Mouse (Mus musculus): ENCODE results near the gene Gpsm2. TPM values are rescaled to one million over a fixed set of nuclear protein-coding genes. Genes with fewer than 3 reads are reported as not detected.
A peak's percentile ranks its signal among the peaks of the same experiment; 100 is the strongest.
"Not testable (repeated sequence)": the region's sequence is repeated elsewhere in the genome, so short reads cannot be mapped to it uniquely, and the experiment has no call there.

Gene Gpsm2
- polyA plus RNA-seq, 1 experiment from 2014 or later = 56.1 TPM

DNA sequence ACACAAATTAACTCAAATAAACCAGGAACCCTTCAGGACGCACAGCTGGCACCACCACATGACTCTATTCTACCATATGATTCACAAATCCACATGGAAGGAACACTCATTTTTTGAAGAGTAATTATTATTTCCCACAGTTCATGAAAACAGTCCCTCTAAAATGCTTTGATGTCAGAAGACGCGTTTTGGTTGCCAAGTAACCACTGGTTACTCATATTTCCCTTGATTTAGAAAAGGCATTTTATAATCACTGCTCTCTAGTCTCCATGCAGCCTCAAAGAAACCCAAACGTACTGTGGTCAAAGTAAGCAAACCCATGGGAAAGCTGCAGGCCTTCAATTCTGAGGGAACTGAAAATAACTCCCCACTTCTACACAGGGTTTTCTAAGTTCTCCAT, 32.1 kb downstream of the Gpsm2 start:
- H3K4me2 ChIP-seq (replicated peaks) = no peak overlapping the region
- H3K36me3 ChIP-seq = peaks cover 28% of the 10 kb centered on the region
- no peaks in the 10 kb centered on the region for H3K9me3 ChIP-seq
- no peak overlapping the region for H3K9ac ChIP-seq
- ATAC-seq = no peak
- no peak overlapping the region for H3K27ac ChIP-seq
- H3K4me1 ChIP-seq (replicated peaks) = no peaks in the 10 kb centered on the region
- no peaks in the 10 kb centered on the region for H3K27me3 ChIP-seq (replicated peaks)
- no peak overlapping the region for H3K4me3 ChIP-seq (replicated peaks)
- WGBS = 68% methylated on average over 4 of the region's 4 CpGs

- WGBS = 85% methylated on average over 8 of the region's 8 CpGs
- no peak overlapping the region for H3K9ac ChIP-seq
- no peak overlapping the region for H3K27ac ChIP-seq
- no peaks in the 10 kb centered on the region for H3K4me1 ChIP-seq (replicated peaks)
- peaks cover 25% of the 10 kb centered on the region for H3K36me3 ChIP-seq
- no peak for ATAC-seq
- H3K27me3 ChIP-seq (replicated peaks) = no peaks in the 10 kb centered on the region
- H3K4me3 ChIP-seq (replicated peaks) = no peak overlapping the region
- H3K9me3 ChIP-seq = no peaks in the 10 kb centered on the region
- H3K4me2 ChIP-seq (replicated peaks) = no peak overlapping the region
Measured at GRCm38 (mm10) chr3:108689446-108689845, 32.7 kb downstream of the Gpsm2 start.

- Histone ChIP-seq H3K9me3 (no peaks in the 10 kb centered on the region), H3K27ac (no peak overlapping the region), H3K27me3 (replicated peaks) (no peaks in the 10 kb centered on the region), H3K4me1 (replicated peaks) (no peaks in the 10 kb centered on the region), H3K9ac (no peak overlapping the region), H3K4me3 (replicated peaks) (no peak overlapping the region), H3K4me2 (replicated peaks) (no peak overlapping the region), H3K36me3 (peaks cover 27% of the 10 kb centered on the region)
- WGBS = 89% methylated on average over 6 of the region's 6 CpGs
- no peak for ATAC-seq
Measured at GRCm38 (mm10) chr3:108689015-108689441, 33.1 kb downstream of the Gpsm2 start.

GRCm38 (mm10) chr3:108685701-108686100, 36.4 kb downstream of the Gpsm2 start:
- Histone ChIP-seq H3K4me2 (replicated peaks) (no peak overlapping the region), H3K27ac (no peak overlapping the region), H3K4me3 (replicated peaks) (no peak overlapping the region), H3K4me1 (replicated peaks) (no peaks in the 10 kb centered on the region), H3K27me3 (replicated peaks) (no peaks in the 10 kb centered on the region), H3K9me3 (no peaks in the 10 kb centered on the region), H3K36me3 (peaks cover 41% of the 10 kb centered on the region), H3K9ac (no peak overlapping the region)
- WGBS = 97% methylated on average over 7 of the region's 7 CpGs
- ATAC-seq = no peak

DNA sequence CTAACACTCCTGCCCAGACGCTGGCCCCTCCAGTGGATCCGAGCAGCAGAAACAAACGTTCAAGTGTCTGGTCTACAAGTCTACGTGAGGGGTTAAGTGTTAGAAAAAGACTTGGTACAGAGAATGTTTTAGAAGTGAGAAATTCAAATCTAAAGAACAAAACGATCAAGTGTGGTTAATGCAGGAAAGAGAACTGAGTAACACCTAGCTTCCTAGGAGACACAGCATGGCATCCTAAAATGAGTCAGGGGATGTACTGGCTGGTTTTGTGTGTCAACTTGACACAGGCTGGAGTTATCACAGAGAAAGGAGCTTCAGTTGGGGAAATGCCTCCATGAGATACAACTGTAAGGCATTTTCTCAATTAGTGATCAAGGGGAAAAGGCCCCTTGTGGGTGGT, 38.5 kb downstream of the Gpsm2 start:
- peaks cover 34% of the 10 kb centered on the region for H3K36me3 ChIP-seq
- H3K27ac ChIP-seq; ATAC-seq; H3K27me3 ChIP-seq (replicated peaks); H3K9me3 ChIP-seq; H3K9ac ChIP-seq; H3K4me1 ChIP-seq (replicated peaks); H3K4me2 ChIP-seq (replicated peaks); H3K4me3 ChIP-seq (replicated peaks): not testable (repeated sequence)
- WGBS = 95% methylated on average over 5 of the region's 5 CpGs

- Histone ChIP-seq H3K4me3 (replicated peaks) (no peak overlapping the region), H3K4me1 (replicated peaks) (no peaks in the 10 kb centered on the region), H3K4me2 (replicated peaks) (no peak overlapping the region), H3K36me3 (peaks cover 36% of the 10 kb centered on the region), H3K9me3 (no peaks in the 10 kb centered on the region), H3K9ac (no peak overlapping the region), H3K27ac (no peak overlapping the region), H3K27me3 (replicated peaks) (no peaks in the 10 kb centered on the region)
- 82% methylated on average over 4 of the region's 4 CpGs for WGBS
- ATAC-seq = no peak
Measured at GRCm38 (mm10) chr3:108681004-108681403, 41.1 kb downstream of the Gpsm2 start.

- H3K27me3 ChIP-seq (replicated peaks) = no peaks in the 10 kb centered on the region
- no peak overlapping the region for H3K9ac ChIP-seq
- H3K9me3 ChIP-seq = no peaks in the 10 kb centered on the region
- H3K4me2 ChIP-seq (replicated peaks) = no peak overlapping the region
- H3K4me3 ChIP-seq (replicated peaks) = no peak overlapping the region
- ATAC-seq = no peak
- no peak overlapping the region for H3K27ac ChIP-seq
- WGBS = 77% methylated on average over 4 of the region's 4 CpGs
- H3K4me1 ChIP-seq (replicated peaks) = no peaks in the 10 kb centered on the region
- H3K36me3 ChIP-seq = peaks cover 27% of the 10 kb centered on the region
Measured at GRCm38 (mm10) chr3:108676616-108677015, 45.5 kb downstream of the Gpsm2 start.

DNA sequence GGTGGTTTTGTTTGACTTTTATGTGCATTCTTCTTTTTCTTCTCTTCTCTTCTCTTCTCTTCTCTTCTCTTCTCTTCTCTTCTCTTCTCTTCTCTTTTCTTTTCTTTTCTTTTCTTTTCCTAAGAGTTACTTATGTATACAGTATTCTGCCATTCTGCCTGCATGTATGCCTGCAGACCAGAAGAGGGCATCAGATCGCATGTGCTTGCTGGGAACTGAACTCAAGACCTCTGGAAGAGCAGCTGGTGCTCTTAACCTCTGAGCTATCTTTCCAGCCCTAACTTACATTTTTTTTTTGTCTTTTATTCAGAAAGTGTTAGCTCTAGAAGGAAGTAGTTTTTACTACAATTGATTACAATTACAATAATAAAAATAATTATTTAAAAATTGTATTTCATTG, 61.2 kb downstream of the Gpsm2 start:
- no peak for ATAC-seq
- Histone ChIP-seq H3K36me3 (peaks cover 14% of the 10 kb centered on the region), H3K4me3 (replicated peaks) (no peak overlapping the region), H3K27me3 (replicated peaks) (no peaks in the 10 kb centered on the region), H3K4me1 (replicated peaks) (no peaks in the 10 kb centered on the region), H3K9ac (no peak overlapping the region), H3K9me3 (no peaks in the 10 kb centered on the region), H3K4me2 (replicated peaks) (no peak overlapping the region), H3K27ac (no peak overlapping the region)
- 88% methylated on average over 1 of the region's 1 CpGs for WGBS

- WGBS = 95% methylated on average over 9 of the region's 9 CpGs
- Histone ChIP-seq H3K27ac (no peak overlapping the region), H3K4me1 (replicated peaks) (0 out of 2 replicates have a peak, but pooled peaks cover 5% of the 10 kb centered on the region), H3K4me2 (replicated peaks) (no peak overlapping the region), H3K27me3 (replicated peaks) (no peaks in the 10 kb centered on the region), H3K9ac (no peak overlapping the region), H3K9me3 (no peaks in the 10 kb centered on the region), H3K4me3 (replicated peaks) (no peak overlapping the region), H3K36me3 (peaks cover 10% of the 10 kb centered on the region)
- ATAC-seq = no peak
Measured at GRCm38 (mm10) chr3:108658612-108659011, 63.5 kb downstream of the Gpsm2 start.

GRCm38 (mm10) chr3:108655486-108655885, 66.6 kb downstream of the Gpsm2 start:
- no peak overlapping the region for H3K9ac ChIP-seq
- no peaks in the 10 kb centered on the region for H3K27me3 ChIP-seq (replicated peaks)
- no peaks in the 10 kb centered on the region for H3K36me3 ChIP-seq
- H3K4me2 ChIP-seq (replicated peaks) = no peak overlapping the region
- WGBS = 84% methylated on average over 7 of the region's 7 CpGs
- H3K9me3 ChIP-seq = no peaks in the 10 kb centered on the region
- H3K4me3 ChIP-seq (replicated peaks) = no peak overlapping the region
- no peak overlapping the region for H3K27ac ChIP-seq
- no peak for ATAC-seq
- 0 out of 2 replicates have a peak, but pooled peaks cover 5% of the 10 kb centered on the region for H3K4me1 ChIP-seq (replicated peaks)

- Histone ChIP-seq H3K27me3 (replicated peaks) (no peaks in the 10 kb centered on the region), H3K4me3 (replicated peaks) (peak overlapping the region; percentile 76), H3K27ac (no peak overlapping the region), H3K4me2 (replicated peaks) (peak overlapping the region; percentile 56), H3K36me3 (no peaks in the 10 kb centered on the region), H3K9ac (peak overlapping the region; percentile 98), H3K9me3 (no peaks in the 10 kb centered on the region), H3K4me1 (replicated peaks) (0 out of 2 replicates have a peak, but pooled peaks cover 5% of the 10 kb centered on the region)
- no peak for ATAC-seq
- WGBS = 23% methylated on average over 14 of the region's 14 CpGs
Measured at GRCm38 (mm10) chr3:108654566-108654965, 67.5 kb downstream of the Gpsm2 start.

GRCm38 (mm10) chr3:108653710-108654379, 68.3 kb downstream of the Gpsm2 start, which contains the start of gene Clcc1:
Gene Clcc1, plus strand, starts transcription at chr3:108653913.
- WGBS = under 1% methylated on average over 57 of the region's 57 CpGs
- H3K27me3 ChIP-seq (replicated peaks) = no peaks in the 10 kb centered on the region
- ATAC-seq = peak; percentile 99

More at GRCm38 (mm10) chr3:108653710-108654379, 68.3 kb downstream of the Gpsm2 start, which contains the start of gene Clcc1:
- no peaks in the 10 kb centered on the region for H3K9me3 ChIP-seq
- peak within 1 kb of the TSS; percentile 98 for H3K9ac ChIP-seq
- H3K4me2 ChIP-seq (replicated peaks) = peak within 1 kb of the TSS; percentile 56
- H3K4me3 ChIP-seq (replicated peaks) = peak within 1 kb of the TSS; percentile 76
- H3K36me3 ChIP-seq = no peaks in the 10 kb centered on the region
- H3K27ac ChIP-seq = peak within 1 kb of the TSS; percentile 83
- H3K4me1 ChIP-seq (replicated peaks) = 0 out of 2 replicates have a peak, but pooled peaks cover 5% of the 10 kb centered on the region

All from intestine, embryonic 15.5 days (tissue).